Mouse (Mus musculus) hindbrain, embryonic 10.5 days (tissue): ENCODE measurements around the gene Hs2st1. TPM values are rescaled to one million over a fixed set of nuclear protein-coding genes. Genes with fewer than 3 reads are reported as not detected.
A peak's percentile ranks its signal among the peaks of the same experiment; 100 is the strongest.

Experiments
- DNase-seq: peaks from one replicate; pipeline ENCODE4 v3.0.0-alpha.2; 2017; ENCODE audit warnings: low spot score
- H3K27ac ChIP-seq: fragments of 300-500 bp; sonication (generic); 2 replicates; pipeline ENCODE4 v1.5.1; 2016; ENCODE audit warnings: mild to moderate bottlenecking, moderate library complexity
- H3K27me3 ChIP-seq: fragments of 300-500 bp; sonication (generic); 2 replicates; pipeline ENCODE4 v1.6.1; 2016; ENCODE audit warnings: mild to moderate bottlenecking; ENCODE audit not compliant: poor library complexity, insufficient read depth, severe bottlenecking
- H3K36me3 ChIP-seq: fragments of 300-500 bp; sonication (generic); 2 replicates; pipeline ENCODE4 v1.6.1; 2016; ENCODE audit warnings: mild to moderate bottlenecking, moderate library complexity
- H3K4me1 ChIP-seq: fragments of 300-500 bp; sonication (generic); replicated peaks from 2 replicates; pipeline ENCODE4 v1.6.1; 2016; ENCODE audit warnings: mild to moderate bottlenecking
- H3K4me3 ChIP-seq: fragments of 300-500 bp; sonication (generic); 2 replicates; pipeline ENCODE4 v1.5.1; 2016; ENCODE audit warnings: mild to moderate bottlenecking, moderate library complexity
- H3K9me3 ChIP-seq: fragments of 300-500 bp; sonication (generic); 2 replicates; pipeline ENCODE4 v1.6.1; 2016; ENCODE audit warnings: mild to moderate bottlenecking, moderate library complexity
- WGBS: fragments of 180-500 bp; shearing (Covaris S2); methylation state at CpG from one replicate; pipeline ENCODE4 v1.1.7; 2016; 5-methylcytosine and 5-hydroxymethylcytosine counted together
- polyA plus RNA-seq: library from polyadenylated mRNA; unstranded; fragments of >200 nt; fragmentation: Nextera tagmentation; extraction: Ambion mirVana; gene quantifications from 2 replicates; pipeline ENCODE4 v1.2.1, GENCODE M21; 2016

The Hs2st1 gene
- polyA plus RNA-seq, 1 experiment from 2014 or later: 12.6 TPM

GRCm38 (mm10) chr3:144507885-144508284, 62.1 kb downstream of the Hs2st1 start:
- Histone ChIP-seq H3K27ac (no peak overlapping the region), H3K4me3 (no peak overlapping the region), H3K36me3 (no peaks in the 10 kb centered on the region), H3K4me1 (peaks cover 22% of the 10 kb centered on the region), H3K27me3 (no peaks in the 10 kb centered on the region), H3K9me3 (no peaks in the 10 kb centered on the region)
- WGBS: 61% methylated on average over 5 of the region's 5 CpGs
- DNase-seq: no peak

DNA sequence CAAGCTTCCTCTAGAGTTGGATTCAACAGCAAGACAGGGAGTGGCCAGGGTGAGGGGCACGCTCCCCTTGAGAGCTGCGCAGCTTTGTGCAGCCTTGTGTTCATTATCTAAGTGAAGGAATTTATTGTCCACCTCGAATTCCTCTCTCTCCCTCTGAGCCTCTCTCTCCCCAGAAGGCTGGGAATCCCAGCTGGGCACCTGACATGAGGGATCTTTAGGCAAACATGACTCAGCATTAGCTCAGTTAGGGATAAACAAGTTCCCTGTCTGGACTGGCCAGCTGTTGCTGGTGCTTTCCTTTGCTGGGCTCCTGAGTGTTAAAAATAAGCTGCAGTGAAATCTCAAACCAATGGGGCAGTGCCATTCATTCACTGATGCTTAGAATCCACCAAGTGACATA, 63.8 kb downstream of the Hs2st1 start:
- no peak overlapping the region for H3K27ac ChIP-seq
- peaks cover 22% of the 10 kb centered on the region for H3K4me1 ChIP-seq
- 23% methylated on average over 3 of the region's 3 CpGs for WGBS
- no peak overlapping the region for H3K4me3 ChIP-seq
- no peaks in the 10 kb centered on the region for H3K9me3 ChIP-seq
- H3K27me3 ChIP-seq: no peaks in the 10 kb centered on the region
- H3K36me3 ChIP-seq: no peaks in the 10 kb centered on the region
- peak; percentile 23 for DNase-seq

- no peak for DNase-seq
- H3K27ac ChIP-seq: no peak overlapping the region
- WGBS: 75% methylated on average over 7 of the region's 7 CpGs
- H3K36me3 ChIP-seq: no peaks in the 10 kb centered on the region
- no peaks in the 10 kb centered on the region for H3K9me3 ChIP-seq
- peaks cover 22% of the 10 kb centered on the region for H3K4me1 ChIP-seq
- no peaks in the 10 kb centered on the region for H3K27me3 ChIP-seq
- no peak overlapping the region for H3K4me3 ChIP-seq
These were observed 68.1 kb downstream of the Hs2st1 start for GRCm38 (mm10) chr3:144501930-144502329.

GRCm38 (mm10) chr3:144496762-144497161, 73.2 kb downstream of the Hs2st1 start:
- Histone ChIP-seq H3K4me1 (peaks cover 21% of the 10 kb centered on the region), H3K4me3 (no peak overlapping the region), H3K27ac (no peak overlapping the region), H3K27me3 (no peaks in the 10 kb centered on the region), H3K36me3 (no peaks in the 10 kb centered on the region), H3K9me3 (no peaks in the 10 kb centered on the region)
- DNase-seq: no peak
- WGBS: 81% methylated on average over 5 of the region's 5 CpGs

- H3K4me1 ChIP-seq: peaks cover 21% of the 10 kb centered on the region
- WGBS: 51% methylated on average over 5 of the region's 5 CpGs
- no peaks in the 10 kb centered on the region for H3K27me3 ChIP-seq
These were observed 75.1 kb downstream of the Hs2st1 start for GRCm38 (mm10) chr3:144494838-144495237.

DNA sequence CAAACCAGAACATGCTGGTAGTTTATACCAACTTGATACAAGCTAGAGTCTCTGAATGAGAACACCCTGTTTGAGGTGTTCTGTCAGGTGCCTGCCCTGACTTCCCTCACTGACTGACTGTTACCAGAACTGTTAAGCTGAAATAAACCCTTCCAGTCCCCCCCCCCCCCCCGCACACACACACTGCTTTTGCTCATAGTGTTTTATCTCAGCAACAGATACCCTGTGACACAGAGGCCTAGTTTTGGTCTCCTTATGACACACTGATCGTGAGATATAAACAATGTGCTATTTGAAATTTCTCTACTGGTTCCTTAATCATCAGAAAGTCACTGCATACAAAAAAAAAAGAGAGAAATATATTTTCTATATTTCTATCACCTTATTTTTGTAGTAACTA, 81.2 kb downstream of the Hs2st1 start:
- H3K27ac ChIP-seq: no peak overlapping the region
- 94% methylated on average over 2 of the region's 2 CpGs for WGBS
- no peaks in the 10 kb centered on the region for H3K9me3 ChIP-seq
- no peak for DNase-seq
- no peaks in the 10 kb centered on the region for H3K27me3 ChIP-seq
- no peak overlapping the region for H3K4me3 ChIP-seq
- H3K36me3 ChIP-seq: no peaks in the 10 kb centered on the region
- no peaks in the 10 kb centered on the region for H3K4me1 ChIP-seq

More at GRCm38 (mm10) chr3:144494838-144495237, 75.1 kb downstream of the Hs2st1 start:
- DNase-seq: no peak
- Histone ChIP-seq H3K4me3 (no peak overlapping the region), H3K27ac (peak overlapping the region; percentile 73), H3K36me3 (no peaks in the 10 kb centered on the region), H3K9me3 (no peaks in the 10 kb centered on the region)

DNA sequence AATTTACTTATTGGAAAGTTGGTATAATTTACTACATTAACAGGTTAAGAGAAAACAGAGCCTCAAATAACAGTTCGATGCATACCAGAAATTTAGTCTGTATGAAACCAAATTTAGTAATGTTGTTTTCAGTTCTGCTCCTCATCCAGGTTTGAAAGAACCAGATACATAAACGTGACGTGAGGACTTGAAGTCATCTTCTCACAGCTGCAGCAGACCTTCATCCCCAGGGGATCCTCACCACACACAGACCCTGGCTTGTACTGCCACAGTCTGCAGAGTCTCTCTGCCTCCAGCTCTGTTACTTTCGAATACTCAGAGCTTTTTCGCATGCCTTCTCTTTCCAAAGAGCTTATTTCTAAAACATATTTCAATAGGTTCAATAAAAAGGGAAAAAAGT, 89.4 kb downstream of the Hs2st1 start:
- Histone ChIP-seq H3K4me1 (peaks cover 12% of the 10 kb centered on the region), H3K27ac (no peak overlapping the region), H3K9me3 (no peaks in the 10 kb centered on the region), H3K36me3 (no peaks in the 10 kb centered on the region), H3K27me3 (no peaks in the 10 kb centered on the region), H3K4me3 (no peak overlapping the region)
- 81% methylated on average over 5 of the region's 5 CpGs for WGBS
- no peak for DNase-seq

GRCm38 (mm10) chr3:144478427-144478794, 91.6 kb downstream of the Hs2st1 start:
- H3K4me1 ChIP-seq: peaks cover 13% of the 10 kb centered on the region
- H3K4me3 ChIP-seq: no peak overlapping the region
- no peaks in the 10 kb centered on the region for H3K36me3 ChIP-seq
- no peaks in the 10 kb centered on the region for H3K27me3 ChIP-seq
- H3K9me3 ChIP-seq: no peaks in the 10 kb centered on the region
- H3K27ac ChIP-seq: no peak overlapping the region
- DNase-seq: no peak
- 90% methylated on average over 7 of the region's 7 CpGs for WGBS

DNA sequence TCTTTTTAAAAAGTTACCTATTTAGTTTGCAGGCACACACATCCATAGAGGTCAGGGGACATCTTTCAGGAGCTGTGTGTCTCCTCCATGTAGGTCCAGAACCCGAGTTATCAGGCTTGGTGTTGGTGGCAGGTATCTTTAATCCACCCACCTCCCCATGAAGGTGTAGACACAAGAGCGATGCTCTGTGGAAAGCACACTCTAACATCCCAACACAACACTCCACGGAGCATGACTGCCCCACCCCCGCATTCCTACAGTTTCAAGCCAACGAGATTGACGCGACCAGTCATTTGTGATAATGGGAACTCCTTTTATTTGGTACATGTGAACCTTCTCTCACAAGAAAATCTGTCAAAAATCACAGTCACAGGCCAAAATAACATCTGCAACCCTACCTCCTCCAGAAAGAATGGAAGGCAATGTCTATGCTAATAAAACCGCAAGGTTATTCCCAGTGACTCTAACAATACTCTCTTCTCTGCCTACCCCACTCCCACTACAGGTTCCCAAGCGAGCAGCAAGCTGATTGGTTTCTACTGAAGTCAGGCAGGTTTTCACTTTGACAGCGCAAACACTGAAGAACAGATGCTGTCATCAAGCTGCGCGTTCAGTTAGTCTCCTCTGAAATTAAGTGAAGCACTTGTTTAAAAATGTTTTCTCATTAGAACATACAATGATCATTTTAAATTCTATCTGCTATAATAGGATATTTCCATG, 92.1 kb downstream of the Hs2st1 start:
- Histone ChIP-seq H3K4me1 (peaks cover 18% of the 10 kb centered on the region), H3K9me3 (no peaks in the 10 kb centered on the region), H3K36me3 (no peaks in the 10 kb centered on the region), H3K27me3 (no peaks in the 10 kb centered on the region), H3K4me3 (no peak overlapping the region), H3K27ac (no peak overlapping the region)
- WGBS: 90% methylated on average over 12 of the region's 12 CpGs
- no peak for DNase-seq

DNA sequence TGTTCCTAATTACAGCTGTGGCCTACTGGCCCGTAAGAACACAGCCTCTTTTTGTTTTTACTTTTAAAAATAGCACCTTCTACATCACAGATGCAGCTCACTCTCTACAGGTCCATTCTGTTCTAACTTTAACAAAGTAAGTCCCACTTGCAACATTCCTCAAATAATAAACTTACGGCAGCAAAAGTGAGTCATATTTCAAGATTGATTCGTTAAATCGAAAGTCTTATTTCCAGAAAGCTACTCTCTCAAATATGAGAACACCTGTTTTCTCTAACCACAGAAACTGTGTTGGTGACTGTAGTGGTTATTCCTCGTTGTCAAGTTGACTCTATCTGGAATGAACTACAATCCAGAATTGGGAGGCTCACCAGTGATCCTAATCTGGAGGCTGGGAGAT, 94.1 kb downstream of the Hs2st1 start:
- Histone ChIP-seq H3K9me3 (no peaks in the 10 kb centered on the region), H3K27ac (no peak overlapping the region), H3K4me1 (peaks cover 16% of the 10 kb centered on the region), H3K36me3 (no peaks in the 10 kb centered on the region), H3K27me3 (no peaks in the 10 kb centered on the region), H3K4me3 (no peak overlapping the region)
- no peak for DNase-seq
- 94% methylated on average over 5 of the region's 5 CpGs for WGBS

- H3K36me3 ChIP-seq: no peaks in the 10 kb centered on the region
- H3K27ac ChIP-seq: no peak overlapping the region
- WGBS: 88% methylated on average over 5 of the region's 5 CpGs
- H3K9me3 ChIP-seq: no peaks in the 10 kb centered on the region
- H3K4me3 ChIP-seq: no peak overlapping the region
- H3K27me3 ChIP-seq: no peaks in the 10 kb centered on the region
- peaks cover 16% of the 10 kb centered on the region for H3K4me1 ChIP-seq
- no peak for DNase-seq
These were observed 95.3 kb downstream of the Hs2st1 start for GRCm38 (mm10) chr3:144474726-144475125.

DNA sequence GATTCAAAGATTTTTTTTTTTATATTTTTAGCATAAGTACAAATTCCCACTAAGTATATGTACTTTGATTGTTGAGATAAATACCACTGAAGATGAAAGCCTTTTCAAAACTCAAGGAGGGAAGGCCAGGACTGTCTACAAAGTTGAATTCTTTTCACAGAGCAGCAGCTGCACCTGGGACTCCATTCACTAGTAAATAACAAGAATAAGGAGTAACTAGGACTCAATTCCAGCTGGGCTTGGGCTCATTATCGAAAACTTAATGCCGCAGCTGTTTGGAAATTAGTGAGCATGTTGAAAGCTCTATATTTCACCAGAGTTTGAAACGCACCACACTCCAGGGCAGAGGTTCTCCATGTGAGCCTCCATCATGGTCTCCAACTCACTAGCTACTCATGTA, 98.0 kb downstream of the Hs2st1 start:
- H3K4me3 ChIP-seq: no peak overlapping the region
- H3K4me1 ChIP-seq: peaks cover 7% of the 10 kb centered on the region
- 89% methylated on average over 3 of the region's 3 CpGs for WGBS
- H3K9me3 ChIP-seq: no peaks in the 10 kb centered on the region
- no peaks in the 10 kb centered on the region for H3K27me3 ChIP-seq
- no peak overlapping the region for H3K27ac ChIP-seq
- DNase-seq: no peak
- no peaks in the 10 kb centered on the region for H3K36me3 ChIP-seq

- H3K9me3 ChIP-seq: no peaks in the 10 kb centered on the region
- no peak overlapping the region for H3K4me3 ChIP-seq
- H3K27ac ChIP-seq: no peak overlapping the region
- DNase-seq: no peak
- peaks cover 7% of the 10 kb centered on the region for H3K4me1 ChIP-seq
- no peaks in the 10 kb centered on the region for H3K36me3 ChIP-seq
- no peaks in the 10 kb centered on the region for H3K27me3 ChIP-seq
- WGBS: 74% methylated on average over 14 of the region's 14 CpGs
These were observed 99.1 kb downstream of the Hs2st1 start for GRCm38 (mm10) chr3:144470901-144471300.

DNA sequence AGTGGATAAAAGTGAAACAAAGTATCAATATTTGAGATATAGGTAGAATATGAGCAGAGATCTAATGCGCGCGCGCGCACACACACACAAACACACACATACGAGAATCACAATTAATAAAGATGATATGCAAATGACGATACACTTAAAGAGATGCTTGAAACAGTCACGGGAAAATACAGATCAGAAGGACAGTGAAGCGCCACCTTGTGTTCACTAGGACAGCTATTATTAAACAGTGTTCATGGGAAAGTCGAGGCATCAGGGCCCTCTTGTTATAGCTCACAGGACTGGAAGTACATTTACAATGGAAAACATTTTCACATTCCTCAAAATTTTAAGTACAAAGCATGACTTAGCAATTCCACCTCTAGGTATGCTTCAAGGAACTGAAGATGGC, 102.5 kb downstream of the Hs2st1 start:
- Histone ChIP-seq H3K4me3 (no peak overlapping the region), H3K4me1 (no peaks in the 10 kb centered on the region; the same call in none of the 2 replicates), H3K27me3 (no peaks in the 10 kb centered on the region), H3K36me3 (peaks cover 9% of the 10 kb centered on the region), H3K27ac (no peak overlapping the region), H3K9me3 (no peaks in the 10 kb centered on the region)
- no peak for DNase-seq
- WGBS: 78% methylated on average over 10 of the region's 10 CpGs
